Mouse (Mus musculus) midbrain, embryonic 14.5 days (tissue): ENCODE results near the gene Brms1. TPM values are rescaled to one million over a fixed set of nuclear protein-coding genes. Genes with fewer than 3 reads are reported as not detected.

Experiments
- ATAC-seq: fragments of 200-750 bp; cut with Nextera tagmentation; 2 replicates; pipeline ENCODE4 v1.8.0; 2017; ENCODE audit warnings: moderate number of reproducible peaks, moderate library complexity; ENCODE audit not compliant: low FRiP score, low TSS enrichment
- DNase-seq: peaks from one replicate; pipeline ENCODE4 v3.0.0-alpha.2; 2015
- H3K27ac ChIP-seq: fragments of 300-500 bp; sonication (generic); replicated peaks from 2 replicates; pipeline ENCODE4 v1.5.1; 2014; ENCODE audit warnings: mild to moderate bottlenecking, low read depth, low read length, moderate library complexity
- H3K27me3 ChIP-seq: fragments of 300-500 bp; sonication (generic); 2 replicates; pipeline ENCODE4 v1.6.1; 2014; ENCODE audit warnings: low read length, control low read depth, mixed read lengths; ENCODE audit not compliant: control insufficient read depth, insufficient read depth
- H3K36me3 ChIP-seq: fragments of 300-500 bp; sonication (generic); 2 replicates; pipeline ENCODE4 v1.6.1; 2014; ENCODE audit warnings: low read length, control low read depth; ENCODE audit not compliant: control insufficient read depth, insufficient read depth
- H3K4me1 ChIP-seq: fragments of 300-500 bp; sonication (generic); 2 replicates; pipeline ENCODE4 v1.6.1; 2014; ENCODE audit warnings: mild to moderate bottlenecking, antibody characterized with exemption, low read length, control low read depth; ENCODE audit not compliant: control insufficient read depth, insufficient read depth
- H3K4me2 ChIP-seq: fragments of 300-500 bp; sonication (generic); 2 replicates; pipeline ENCODE4 v1.6.1; 2014; ENCODE audit warnings: mild to moderate bottlenecking, low read length, moderate library complexity
- H3K4me3 ChIP-seq: fragments of 300-500 bp; sonication (generic); replicated peaks from 2 replicates; pipeline ENCODE4 v1.5.1; 2014; ENCODE audit warnings: low read depth, low read length
- H3K9ac ChIP-seq: fragments of 300-500 bp; sonication (generic); replicated peaks from 2 replicates; pipeline ENCODE4 v1.6.1; 2014; ENCODE audit warnings: mild to moderate bottlenecking, low read length, moderate library complexity
- H3K9me3 ChIP-seq: fragments of 300-500 bp; sonication (generic); 2 replicates; pipeline ENCODE4 v1.6.1; 2016; ENCODE audit warnings: low read length, control low read depth, mixed read lengths; ENCODE audit not compliant: control insufficient read depth
- WGBS: fragments of 180-500 bp; shearing (Covaris S2); extraction: QIAGEN DNeasy Blood & Tissue Kit; methylation state at CpG from one replicate; pipeline ENCODE4 v1.1.7; 2014; 5-methylcytosine and 5-hydroxymethylcytosine counted together
- polyA plus RNA-seq: library from polyadenylated mRNA; unstranded; fragments of >200 nt; fragmentation: Nextera tagmentation; extraction: Ambion mirVana; gene quantifications from 2 replicates; pipeline ENCODE4 v1.2.1, GENCODE M21; 2014

The Brms1 gene
- polyA plus RNA-seq, 1 experiment from 2014 or later = 39.0 TPM

DNA sequence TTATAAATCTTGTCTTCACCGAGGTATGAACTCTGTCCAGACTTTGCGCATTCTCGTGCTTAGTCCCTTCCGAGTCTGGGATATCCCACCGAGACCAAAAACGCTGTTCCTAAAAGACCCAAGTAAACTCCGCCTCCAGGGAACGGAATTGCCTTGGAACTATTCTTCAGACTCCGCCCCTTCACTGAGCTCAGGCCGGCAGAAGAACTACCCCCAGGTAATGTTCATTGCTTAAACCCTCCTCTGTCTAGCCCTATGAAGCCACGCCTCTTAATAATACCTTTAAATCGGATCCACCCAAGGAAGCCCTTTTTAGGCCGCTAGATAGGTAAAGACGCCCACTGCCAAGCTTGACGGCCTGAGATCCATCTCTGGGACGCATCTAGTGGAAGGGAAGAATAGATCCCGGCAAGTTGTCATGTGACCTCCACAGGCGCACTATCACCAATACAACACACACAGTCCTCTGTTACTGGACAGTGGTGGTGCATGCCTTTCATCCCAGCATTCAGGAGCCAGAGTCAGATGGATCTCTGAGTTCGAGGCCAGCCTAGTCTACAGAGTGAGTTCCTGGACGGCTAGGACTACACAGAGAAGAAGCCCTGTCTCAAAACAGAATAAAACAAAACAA is 31.4 kb downstream of the Brms1 start:
- Histone ChIP-seq H3K4me2 (peak overlapping the region; percentile 69), H3K9me3 (no peaks in the 10 kb centered on the region), H3K27me3 (peaks cover 26% of the 10 kb centered on the region), H3K4me3 (peak overlapping the region; percentile 41), H3K36me3 (no peaks in the 10 kb centered on the region), H3K27ac (no peak overlapping the region), H3K4me1 (peaks cover 29% of the 10 kb centered on the region), H3K9ac (no peak overlapping the region)
- peak; percentile 9; the same call in 1 of the 2 replicates for ATAC-seq
- DNase-seq = peak; percentile 55
- 3% methylated on average over 20 of the region's 20 CpGs for WGBS

DNA sequence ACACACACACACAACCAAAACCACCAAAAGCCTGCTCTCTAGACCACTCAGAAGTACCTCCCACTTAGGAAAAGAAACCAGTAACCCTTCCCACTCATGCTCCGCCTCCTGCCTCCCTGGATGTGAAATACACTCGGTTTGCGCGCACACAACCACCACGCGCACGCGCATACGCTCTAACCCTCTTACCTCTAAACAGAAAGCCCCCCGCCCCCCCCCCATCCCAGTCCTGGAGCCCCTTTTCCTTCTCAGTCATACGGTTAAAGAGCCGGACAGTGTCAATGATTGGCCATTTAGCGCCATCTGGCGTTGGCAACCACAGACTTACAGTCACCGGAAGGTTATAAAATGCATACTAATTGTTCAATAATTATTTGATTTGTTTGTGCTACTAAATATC is 31.9 kb downstream of the Brms1 start:
- Histone ChIP-seq H3K27me3 (peaks cover 22% of the 10 kb centered on the region), H3K9ac (no peak overlapping the region)
- ATAC-seq = no peak; the same call in 1 of the 2 replicates

DNA sequence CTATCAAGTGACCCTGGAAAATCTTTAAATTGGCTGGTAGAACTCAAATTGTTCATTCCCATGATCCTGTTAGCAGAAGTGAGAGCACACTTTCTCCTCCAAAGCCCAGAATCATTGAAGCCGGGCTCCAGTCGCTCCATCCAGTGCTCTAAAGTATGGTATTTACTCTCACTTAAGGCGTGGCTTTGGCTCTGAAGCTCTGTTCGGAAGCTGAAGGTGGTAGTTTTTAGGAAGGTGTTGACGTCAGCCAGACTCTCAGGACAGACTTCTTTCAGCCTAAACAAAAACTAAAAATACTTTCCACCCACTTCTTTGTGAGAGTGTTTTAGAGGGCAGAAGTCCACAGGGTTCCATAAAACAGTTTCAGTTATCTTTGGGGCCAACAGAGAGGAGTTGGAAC is 32.4 kb downstream of the Brms1 start:
- Histone ChIP-seq H3K27me3 (peaks cover 17% of the 10 kb centered on the region), H3K4me2 (no peak overlapping the region), H3K9me3 (no peaks in the 10 kb centered on the region), H3K9ac (no peak overlapping the region), H3K36me3 (no peaks in the 10 kb centered on the region), H3K27ac (no peak overlapping the region), H3K4me3 (no peak overlapping the region), H3K4me1 (peaks cover 20% of the 10 kb centered on the region)
- no peak for ATAC-seq
- WGBS = 47% methylated on average over 5 of the region's 5 CpGs
- no peak for DNase-seq

More for the DNA sequence above, 31.9 kb downstream of the Brms1 start:
- H3K36me3 ChIP-seq = no peaks in the 10 kb centered on the region
- WGBS = 1% methylated on average over 15 of the region's 15 CpGs
- no peak overlapping the region for H3K4me3 ChIP-seq
- H3K4me1 ChIP-seq = peaks cover 24% of the 10 kb centered on the region
- H3K27ac ChIP-seq = no peak overlapping the region
- peak overlapping the region; percentile 69 for H3K4me2 ChIP-seq
- no peaks in the 10 kb centered on the region for H3K9me3 ChIP-seq
- peak; percentile 87 for DNase-seq

DNA sequence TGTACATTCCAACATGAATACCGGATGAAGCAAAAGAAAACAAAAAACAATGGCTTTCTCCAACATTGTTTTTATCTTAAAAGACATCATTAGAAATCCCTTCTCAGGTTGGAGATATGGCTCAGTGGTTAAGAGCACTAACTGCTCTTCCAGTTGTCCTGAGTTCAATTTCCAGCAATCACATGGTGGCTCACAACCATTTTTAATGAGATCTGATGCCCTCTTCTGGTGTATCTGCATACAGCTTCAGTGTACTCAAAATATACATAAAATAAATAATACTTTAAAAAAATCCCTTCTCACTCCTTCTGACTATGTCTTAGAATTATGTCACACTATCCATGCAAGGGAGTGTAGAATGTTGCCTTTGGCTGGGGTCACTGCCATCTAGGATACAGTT is 38.1 kb downstream of the Brms1 start:
- Histone ChIP-seq H3K4me3 (no peak overlapping the region), H3K27me3 (peaks cover 40% of the 10 kb centered on the region), H3K9me3 (no peaks in the 10 kb centered on the region), H3K4me2 (no peak overlapping the region), H3K9ac (no peak overlapping the region), H3K4me1 (no peaks in the 10 kb centered on the region), H3K36me3 (no peaks in the 10 kb centered on the region), H3K27ac (no peak overlapping the region)
- ATAC-seq = no peak
- WGBS = 92% methylated on average over 1 of the region's 1 CpGs
- no peak for DNase-seq

DNA sequence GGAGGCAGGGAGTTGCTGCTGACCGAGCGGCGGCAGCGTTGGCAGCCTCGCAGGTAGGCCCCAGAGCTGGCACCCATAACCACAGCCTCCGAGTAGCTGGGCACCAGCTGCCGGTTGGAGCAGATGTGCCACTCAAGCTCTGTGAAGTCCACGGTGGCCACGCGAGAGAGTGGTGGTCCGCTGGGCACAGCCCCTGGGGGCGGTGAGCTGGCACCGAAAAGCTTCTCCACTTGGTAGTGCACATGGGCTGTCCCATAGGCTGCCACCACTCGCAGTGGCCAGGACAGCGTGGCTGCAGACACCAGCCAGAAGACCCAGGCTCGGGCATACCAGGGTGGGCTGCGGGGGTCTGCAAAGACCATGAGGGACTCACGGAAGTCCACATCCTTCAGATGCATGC is 40.9 kb downstream of the Brms1 start:
- DNase-seq (no peak), ATAC-seq (no peak)
- 73% methylated on average over 18 of the region's 18 CpGs for WGBS
- Histone ChIP-seq H3K4me2 (no peak overlapping the region), H3K4me3 (no peak overlapping the region), H3K9me3 (no peaks in the 10 kb centered on the region), H3K36me3 (no peaks in the 10 kb centered on the region), H3K9ac (no peak overlapping the region), H3K4me1 (0 out of 2 replicates have a peak, but pooled peaks cover 3% of the 10 kb centered on the region), H3K27ac (no peak overlapping the region), H3K27me3 (peaks cover 62% of the 10 kb centered on the region)

DNA sequence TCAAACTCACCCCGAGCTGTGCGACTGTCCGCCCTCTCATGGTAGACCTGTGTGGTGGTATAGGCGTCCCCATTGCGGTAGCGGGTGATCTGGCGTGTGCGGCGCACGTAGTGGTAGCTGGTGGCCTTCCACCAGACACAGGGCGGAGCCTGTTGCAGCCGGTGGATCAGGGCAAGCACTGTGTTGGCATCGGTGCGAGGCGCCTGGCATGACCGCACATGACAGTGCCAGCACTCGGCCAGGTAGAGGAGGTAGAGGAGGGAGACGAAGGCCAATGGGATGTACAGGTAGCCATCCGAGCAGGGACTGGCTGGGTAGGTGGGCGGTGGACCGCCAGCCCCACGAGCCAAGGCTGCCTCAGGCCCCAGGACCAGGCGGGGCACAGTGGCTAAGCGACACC is 41.4 kb downstream of the Brms1 start:
- ATAC-seq (no peak), DNase-seq (no peak)
- Histone ChIP-seq H3K4me2 (no peak overlapping the region), H3K27ac (no peak overlapping the region), H3K36me3 (no peaks in the 10 kb centered on the region), H3K4me3 (no peak overlapping the region), H3K9ac (no peak overlapping the region), H3K9me3 (no peaks in the 10 kb centered on the region), H3K27me3 (peaks cover 62% of the 10 kb centered on the region), H3K4me1 (0 out of 2 replicates have a peak, but pooled peaks cover 8% of the 10 kb centered on the region)
- WGBS = 74% methylated on average over 24 of the region's 24 CpGs

DNA sequence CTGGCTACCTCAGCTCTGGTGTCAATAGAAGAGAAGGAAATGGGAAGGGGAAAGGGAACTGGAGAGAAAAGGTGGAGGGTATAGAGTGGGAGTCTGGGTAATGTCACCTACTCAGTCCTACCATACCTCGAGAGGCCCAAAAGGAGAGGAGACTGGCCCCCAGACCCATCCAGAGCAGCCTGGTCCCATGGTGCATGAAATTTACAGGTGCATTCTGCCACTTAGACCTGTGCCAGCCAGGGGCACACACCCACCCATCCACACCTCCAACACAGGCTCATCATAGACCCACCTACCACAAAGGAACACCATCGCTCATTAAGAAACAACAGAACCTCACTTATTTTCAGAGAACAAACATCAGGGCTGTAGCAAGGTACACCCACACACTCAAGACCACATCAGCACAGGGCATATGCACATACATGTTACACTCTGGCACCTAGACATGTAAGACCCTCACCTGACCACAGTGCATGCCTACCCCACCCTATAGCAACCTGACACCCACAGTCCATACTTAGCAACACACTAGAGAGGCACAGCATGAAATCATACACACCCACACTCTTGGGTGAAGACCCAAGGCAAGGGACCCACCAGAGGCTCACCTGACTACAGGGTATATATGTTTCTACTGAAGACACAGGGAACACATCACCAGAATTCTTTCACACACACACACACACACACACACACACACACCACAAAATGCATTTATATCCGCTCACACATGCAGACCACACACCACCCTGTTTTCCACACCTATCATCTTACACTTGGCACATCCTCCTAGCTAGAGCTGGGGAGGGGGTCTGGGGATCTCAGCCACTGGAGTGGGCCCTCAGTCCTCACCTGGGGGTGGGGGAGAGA is 43.0 kb downstream of the Brms1 start:
- peaks cover 12% of the 10 kb centered on the region; the same call in 1 of the 2 replicates for H3K4me1 ChIP-seq
- no peak for ATAC-seq
- DNase-seq = no peak
- H3K27me3 ChIP-seq = peaks cover 62% of the 10 kb centered on the region
- H3K4me3 ChIP-seq = peak overlapping the region; percentile 52
- H3K36me3 ChIP-seq = no peaks in the 10 kb centered on the region
- peak overlapping the region; percentile 65; the same call in 1 of the 2 replicates for H3K9ac ChIP-seq
- peak overlapping the region; percentile 73 for H3K4me2 ChIP-seq
- H3K27ac ChIP-seq = no peak overlapping the region
- H3K9me3 ChIP-seq = no peaks in the 10 kb centered on the region
- 67% methylated on average over 3 of the region's 3 CpGs for WGBS

DNA sequence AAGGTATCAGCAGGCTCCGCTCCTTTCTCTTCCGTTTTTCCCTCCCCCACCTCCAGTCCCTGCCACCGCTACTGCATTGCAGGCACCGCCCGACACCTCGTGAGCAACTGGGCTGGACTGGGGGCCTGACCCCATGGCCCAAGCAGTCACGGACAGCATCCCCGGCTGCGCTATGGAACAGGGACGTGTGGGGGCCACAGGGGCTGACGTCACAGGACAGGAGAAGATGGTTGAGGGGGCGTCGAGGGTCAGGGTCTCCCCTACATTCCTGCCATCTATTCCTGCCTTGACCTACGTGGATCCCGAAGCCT is 43.6 kb downstream of the Brms1 start:
- Histone ChIP-seq H3K4me2 (peak overlapping the region; percentile 73), H3K4me3 (peak overlapping the region; percentile 52), H3K27ac (no peak overlapping the region), H3K4me1 (peaks cover 15% of the 10 kb centered on the region; the same call in 1 of the 2 replicates), H3K9me3 (no peaks in the 10 kb centered on the region), H3K36me3 (0 out of 2 replicates have a peak, but pooled peaks cover 2% of the 10 kb centered on the region), H3K9ac (peak overlapping the region; percentile 65), H3K27me3 (peaks cover 62% of the 10 kb centered on the region)
- 4% methylated on average over 15 of the region's 15 CpGs for whole genome bisulfite sequencing
- no peak for DNase-seq
- ATAC-seq = no peak
